Mouse (Mus musculus): ENCODE measurements around the gene Cemip. TPM values are rescaled to one million over a fixed set of nuclear protein-coding genes. Genes with fewer than 3 reads are reported as not detected.

The Cemip gene
- 1.8 and 2.0 TPM in 2 replicates for polyA plus RNA-seq (2012; rRNA removed)

DNA sequence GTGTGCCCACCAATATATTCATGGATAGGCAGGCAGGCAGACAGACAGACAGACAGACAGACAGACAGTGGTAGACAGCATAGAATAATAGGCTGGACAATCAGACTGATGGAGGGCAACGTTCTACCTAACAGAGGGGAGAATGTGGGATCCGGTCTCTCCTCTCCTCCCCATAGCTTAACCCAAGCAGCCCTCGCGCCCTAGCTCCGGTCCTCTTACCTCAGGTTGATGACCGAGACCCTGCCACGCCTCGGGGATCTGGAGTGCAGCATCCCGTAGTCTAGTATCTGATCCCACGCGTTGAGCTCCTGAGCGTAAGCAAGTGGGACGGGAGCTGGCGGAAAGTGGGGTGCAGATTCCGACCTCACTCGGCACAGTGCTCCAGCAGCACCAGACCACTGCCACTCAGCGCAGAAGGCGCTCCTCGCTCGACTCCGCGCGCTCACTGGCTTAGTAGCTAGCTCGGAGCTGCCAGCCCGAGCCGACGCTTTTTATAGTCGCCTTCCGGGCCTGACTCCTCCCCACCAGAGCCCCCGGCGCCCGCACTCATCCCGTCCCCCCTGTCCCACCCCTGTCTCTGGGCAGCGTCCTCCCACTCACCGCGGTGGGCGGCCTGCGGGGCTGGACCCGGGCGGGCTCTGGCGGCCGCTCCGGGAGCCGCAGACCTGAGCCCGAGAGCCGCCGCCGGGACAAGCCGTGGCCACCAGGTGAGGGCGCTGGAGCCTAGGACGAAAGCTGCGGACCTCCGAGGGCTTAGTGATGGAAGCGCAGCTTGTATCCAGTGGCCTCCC, at the start of gene Cemip:
Gene Cemip (minus strand): TSS at position 464 of the 791 bp plus-strand sequence.

DNA sequence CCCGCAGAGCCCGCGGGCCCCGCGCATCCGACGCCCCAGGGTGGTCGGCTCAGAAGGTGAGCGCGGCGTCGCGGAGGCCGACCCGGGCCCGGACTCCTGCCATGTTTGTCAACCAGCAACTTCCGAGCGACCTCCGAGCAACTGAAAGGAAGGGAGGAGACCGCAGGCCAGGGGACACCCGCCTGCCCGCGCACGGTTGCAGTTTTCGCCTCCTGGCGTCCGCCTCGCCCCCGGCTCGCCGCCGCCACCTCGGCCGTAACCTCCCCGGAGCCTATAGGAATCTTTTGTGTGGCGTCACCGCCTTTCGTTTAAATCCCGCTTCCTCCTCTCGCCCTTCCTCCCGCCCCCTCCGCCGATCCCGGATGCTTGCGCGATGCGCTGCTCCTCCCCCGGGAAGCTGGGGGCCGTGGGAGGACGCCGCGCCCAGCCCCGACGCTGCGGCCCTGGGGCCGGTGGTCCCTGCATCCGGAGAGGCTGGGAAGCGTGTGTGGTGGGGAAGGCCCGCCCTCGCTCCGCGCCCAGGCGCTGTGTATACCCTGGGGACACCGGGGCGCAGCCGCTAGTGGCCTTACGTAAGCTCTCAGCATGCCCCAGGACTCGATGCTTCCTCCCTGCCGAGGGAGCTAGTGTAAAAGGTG, 202.2 kb downstream of the Cemip start, which contains the start of the genes Tlnrd1 and Mesd:
Gene Tlnrd1 (minus strand): TSS at position 285 of the 638 bp plus-strand sequence.
Gene Mesd (plus strand): TSS at position 446 of the 638 bp plus-strand sequence.

Other genes starting within 250 kb of the Cemip start
- 23.1 and 29.0 TPM in 2 replicates for gene Tlnrd1, start 202.2 kb downstream of the Cemip start, polyA plus RNA-seq (2012; rRNA removed)
- gene Mesd, start 202.0 kb downstream of the Cemip start, polyA plus RNA-seq (2012; rRNA removed), result 52.1 and 102 TPM in 2 replicates
- 33.8 and 58.2 TPM in 2 replicates for gene Abhd17c, start 65.4 kb upstream of the Cemip start, polyA plus RNA-seq (2012; rRNA removed)